Mouse (Mus musculus): ENCODE data around the gene Olfr1209. TPM values are rescaled to one million over a fixed set of nuclear protein-coding genes. Genes with fewer than 3 reads are reported as not detected.

Gene Olfr1209
- not detected in 3 replicates for total RNA-seq (2017)

- no peak for ATAC-seq (replicated peaks; ENCODE audit: insufficient number of reproducible peaks, low FRiP score, low TSS enrichment, poor library complexity, severe bottlenecking)
Measured at GRCm38 (mm10) chr2:88915057-88915456, at the start of gene Olfr1209. Gene Olfr1209 (minus strand): TSS chr2:88915157.

- no peak for ATAC-seq (replicated peaks; ENCODE audit: insufficient number of reproducible peaks, low FRiP score, low TSS enrichment, poor library complexity, severe bottlenecking)
Measured at GRCm38 (mm10) chr2:88953669-88954068, 38.7 kb upstream of the Olfr1209 start, which contains the start of gene Olfr1212. Gene Olfr1212 (plus strand): TSS chr2:88953969.

GRCm38 (mm10) chr2:88938011-88938410 lies 23.1 kb upstream of the Olfr1209 start, which contains the start of gene Olfr1211:
Gene Olfr1211 (minus strand): TSS chr2:88938111.
- ATAC-seq (replicated peaks; ENCODE audit: insufficient number of reproducible peaks, low FRiP score, low TSS enrichment, poor library complexity, severe bottlenecking): no peak

GRCm38 (mm10) chr2:88902211-88902610 lies 12.7 kb downstream of the Olfr1209 start, which contains the start of gene Olfr1208:
Gene Olfr1208 (minus strand): TSS chr2:88902311.
- no peak for ATAC-seq (replicated peaks; ENCODE audit: insufficient number of reproducible peaks, low FRiP score, low TSS enrichment, poor library complexity, severe bottlenecking)

- ATAC-seq (replicated peaks; ENCODE audit: insufficient number of reproducible peaks, low FRiP score, low TSS enrichment, poor library complexity, severe bottlenecking): no peak
Measured at GRCm38 (mm10) chr2:88862931-88863330, 52.0 kb downstream of the Olfr1209 start, which contains the start of gene Olfr1206. Gene Olfr1206 (plus strand): TSS chr2:88863231.

Other genes starting within 250 kb of the Olfr1209 start
- not detected in 3 replicates for gene Olfr1193, start 239.5 kb downstream of the Olfr1209 start, total RNA-seq (2017)
- not detected in 3 replicates for gene Olfr1195, start 226.0 kb downstream of the Olfr1209 start, total RNA-seq (2017)
- not detected in 3 replicates for gene Olfr1196, start 210.6 kb downstream of the Olfr1209 start, total RNA-seq (2017)
- gene Olfr1197, start 182.8 kb downstream of the Olfr1209 start, total RNA-seq (2017): not detected in 3 replicates
- not detected in 3 replicates for gene Olfr1198, start 163.8 kb downstream of the Olfr1209 start, total RNA-seq (2017)
- not detected in 3 replicates for gene Olfr1199, start 154.7 kb downstream of the Olfr1209 start, total RNA-seq (2017)
- gene Olfr1200, start 144.7 kb downstream of the Olfr1209 start, total RNA-seq (2017): not detected in 3 replicates
- gene Olfr1201, start 122.1 kb downstream of the Olfr1209 start, total RNA-seq (2017): not detected in 3 replicates
- gene Olfr1202, start 100.7 kb downstream of the Olfr1209 start, total RNA-seq (2017): not detected in 3 replicates
- gene Olfr1205, start 85.4 kb downstream of the Olfr1209 start, total RNA-seq (2017): not detected in 3 replicates
- not detected in 3 replicates for gene Olfr1204, start 65.9 kb downstream of the Olfr1209 start, total RNA-seq (2017)
- not detected in 3 replicates for gene Olfr1206, start 51.9 kb downstream of the Olfr1209 start, total RNA-seq (2017)
- gene Olfr1208, start 12.8 kb downstream of the Olfr1209 start, total RNA-seq (2017): not detected in 3 replicates
- gene Olfr1211, start 23.0 kb upstream of the Olfr1209 start, total RNA-seq (2017): 0.75 TPM in 1 of 3 replicates, not detected in the others
- gene Olfr1212, start 38.8 kb upstream of the Olfr1209 start, total RNA-seq (2017): not detected in 3 replicates
- gene Gm13762, start 65.1 kb upstream of the Olfr1209 start, total RNA-seq (2017): not detected in 3 replicates
- not detected in 3 replicates for gene Olfr1214, start 77.5 kb upstream of the Olfr1209 start, total RNA-seq (2017)
- gene Olfr1215, start 91.8 kb upstream of the Olfr1209 start, total RNA-seq (2017): not detected in 3 replicates
- not detected in 3 replicates for gene Olfr1216, start 103.2 kb upstream of the Olfr1209 start, total RNA-seq (2017)
- gene Olfr1217, start 116.9 kb upstream of the Olfr1209 start, total RNA-seq (2017): not detected in 3 replicates
- not detected in 3 replicates for gene Olfr1218, start 146.0 kb upstream of the Olfr1209 start, total RNA-seq (2017)
- gene Olfr1219, start 168.4 kb upstream of the Olfr1209 start, total RNA-seq (2017): not detected in 3 replicates
- not detected in 3 replicates for gene Olfr1220, start 191.7 kb upstream of the Olfr1209 start, total RNA-seq (2017)
- gene Olfr1221, start 202.1 kb upstream of the Olfr1209 start, total RNA-seq (2017): not detected in 3 replicates
- 0.96 TPM in 1 of 3 replicates, not detected in the others for gene Olfr1222, start 217.9 kb upstream of the Olfr1209 start, total RNA-seq (2017)
- not detected in 3 replicates for gene Olfr1223, start 236.4 kb upstream of the Olfr1209 start, total RNA-seq (2017)
- gene Olfr1224-ps1, start 248.9 kb upstream of the Olfr1209 start, total RNA-seq (2017): not detected in 3 replicates